Mouse (Mus musculus): ENCODE data around the gene Nebl.

DNA sequence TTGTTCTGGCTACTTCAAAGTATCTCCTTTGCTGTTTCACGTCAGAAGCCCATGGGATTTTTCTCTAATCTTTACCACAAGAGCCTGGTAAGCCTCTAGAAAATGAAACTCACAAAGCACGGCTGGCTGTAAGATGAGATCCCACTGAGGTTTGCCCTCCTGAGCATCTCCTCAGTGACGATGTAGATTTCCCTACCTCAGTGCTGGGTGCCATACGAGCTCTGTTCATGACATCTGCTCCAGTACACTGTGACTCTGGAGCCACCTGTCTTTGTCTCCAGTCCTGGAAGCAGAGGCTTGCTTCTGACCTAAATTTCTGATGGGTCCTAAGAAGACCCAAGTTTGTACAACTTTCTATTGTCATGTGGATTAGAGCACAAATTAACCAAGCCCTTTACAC is 25.0 kb upstream of the Nebl start:
- TF ChIP-seq CTCF (IDR thresholded peaks at IDR 0.05; ENCODE audit: low read depth, low read length) (no peak), POLR2A (IDR thresholded peaks at IDR 0.05; ENCODE audit: insufficient read depth, low read length) (no peak)
